Mouse (Mus musculus): ENCODE measurements around the gene Gnl2.

Gnl2 gene

DNA sequence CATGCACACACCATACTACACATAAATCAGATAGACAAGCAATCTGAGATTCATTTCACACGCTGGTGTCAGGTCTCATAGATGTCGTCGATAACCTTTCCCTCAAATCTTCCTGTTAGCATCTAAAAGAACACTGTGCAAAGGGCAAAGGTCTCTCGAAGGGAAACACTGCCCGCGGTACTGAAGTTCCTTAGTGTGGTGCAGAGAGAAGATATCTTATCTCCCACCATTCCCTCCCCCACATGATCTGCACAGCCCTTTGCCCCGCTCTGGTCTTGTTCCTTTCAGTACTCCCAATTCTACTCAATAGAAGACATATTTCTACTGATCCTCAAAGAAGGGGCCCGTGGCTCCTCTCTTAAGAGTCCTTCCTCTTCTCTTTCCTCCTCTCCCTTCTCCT lies 13.4 kb upstream of the Gnl2 start:
- DNase-seq (ENCODE audit: low read depth), result no peak

DNA sequence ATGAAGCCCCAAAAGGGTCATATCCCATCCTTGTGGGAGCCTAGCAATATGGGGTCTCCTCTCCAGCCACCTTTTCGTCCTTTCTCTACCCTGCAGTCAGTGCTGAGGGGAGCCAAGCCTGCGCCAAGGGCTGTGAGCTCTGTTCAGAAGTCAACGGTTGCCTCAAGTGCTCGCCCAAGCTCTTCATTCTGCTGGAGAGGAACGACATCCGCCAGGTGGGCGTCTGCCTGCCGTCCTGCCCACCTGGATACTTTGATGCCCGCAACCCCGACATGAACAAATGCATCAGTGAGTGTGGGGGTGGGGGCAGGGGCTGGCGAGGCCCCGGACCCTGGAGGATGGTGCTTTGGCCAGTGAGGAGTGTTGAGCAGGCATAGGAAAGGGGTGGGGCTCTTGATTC lies 11.5 kb upstream of the Gnl2 start:
- DNase-seq (ENCODE audit: low read depth), result no peak

DNA sequence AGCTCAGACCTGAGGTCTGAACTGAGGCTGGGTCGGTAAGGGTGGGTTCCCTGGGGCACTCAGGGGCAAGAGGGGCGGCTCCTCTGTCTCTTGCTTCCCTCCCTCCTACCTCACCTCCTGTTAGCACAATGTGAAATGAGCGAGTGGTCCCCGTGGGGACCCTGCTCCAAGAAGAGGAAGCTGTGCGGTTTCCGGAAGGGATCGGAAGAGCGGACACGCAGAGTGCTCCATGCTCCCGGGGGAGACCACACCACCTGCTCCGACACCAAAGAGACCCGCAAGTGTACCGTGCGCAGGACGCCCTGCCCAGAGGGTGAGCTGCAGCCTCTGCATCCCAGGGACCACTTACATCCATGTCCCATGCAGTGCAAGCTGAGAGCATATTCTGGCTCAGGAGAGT lies 8.9 kb upstream of the Gnl2 start:
- DNase-seq (ENCODE audit: low read depth), result no peak

DNA sequence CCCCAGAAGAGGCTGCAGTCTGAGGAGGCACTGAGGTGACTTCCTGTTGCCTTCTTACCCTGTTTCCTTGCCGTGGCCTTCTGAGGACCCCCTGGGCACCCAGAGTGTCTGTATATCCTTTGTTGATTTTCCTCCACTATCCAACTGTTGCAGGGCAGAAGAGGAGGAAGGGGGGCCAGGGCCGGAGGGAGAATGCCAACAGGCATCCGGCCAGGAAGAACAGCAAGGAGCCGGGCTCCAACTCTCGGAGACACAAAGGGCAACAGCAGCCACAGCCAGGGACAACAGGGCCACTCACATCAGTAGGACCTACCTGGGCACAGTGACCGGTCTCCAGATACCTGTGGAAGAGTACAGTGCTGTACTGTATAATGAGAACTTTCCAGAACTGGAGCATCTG lies 8.2 kb upstream of the Gnl2 start:
- DNase-seq (ENCODE audit: low read depth), result no peak

DNA sequence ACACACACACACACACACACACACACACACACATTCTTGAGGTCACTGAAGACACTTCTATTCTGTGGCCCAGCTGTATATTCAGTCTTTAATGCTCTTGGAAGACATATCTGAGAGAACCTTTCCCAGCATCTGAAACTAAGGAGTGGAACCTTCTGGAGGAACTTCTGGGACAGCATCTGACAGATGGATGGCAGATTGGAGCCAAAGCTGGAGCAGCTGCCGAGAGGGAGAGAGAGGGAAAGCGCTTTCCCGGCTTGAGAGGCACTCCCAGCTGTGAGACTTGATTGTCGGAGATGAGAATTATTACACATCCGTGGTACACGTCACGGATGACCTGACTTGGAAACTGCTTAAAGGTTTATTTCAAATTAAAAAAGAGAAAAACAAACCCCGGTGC lies 7.7 kb upstream of the Gnl2 start:
- DNase-seq (ENCODE audit: low read depth), result no peak

DNA sequence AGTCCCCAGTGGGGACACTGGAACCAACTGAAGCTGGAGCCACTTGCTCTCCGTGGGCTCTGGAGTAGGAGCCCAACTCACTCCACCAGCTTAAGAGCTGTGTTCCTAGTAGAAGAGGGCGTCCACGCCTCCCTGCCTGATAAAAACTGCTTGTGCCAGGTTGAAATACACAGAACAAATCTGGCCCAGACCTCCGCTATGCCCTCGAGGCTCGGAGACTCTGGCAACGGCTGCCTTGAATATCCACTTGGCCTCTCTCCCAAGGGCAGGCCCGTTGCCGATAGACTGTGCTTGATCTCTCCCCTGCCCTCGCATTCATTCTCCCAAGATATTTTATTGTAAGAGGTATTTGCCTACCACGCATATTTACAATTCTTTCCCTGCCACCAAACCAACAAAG lies 1.0 kb downstream of the Gnl2 start:
- no peak for DNase-seq (ENCODE audit: low read depth)

DNA sequence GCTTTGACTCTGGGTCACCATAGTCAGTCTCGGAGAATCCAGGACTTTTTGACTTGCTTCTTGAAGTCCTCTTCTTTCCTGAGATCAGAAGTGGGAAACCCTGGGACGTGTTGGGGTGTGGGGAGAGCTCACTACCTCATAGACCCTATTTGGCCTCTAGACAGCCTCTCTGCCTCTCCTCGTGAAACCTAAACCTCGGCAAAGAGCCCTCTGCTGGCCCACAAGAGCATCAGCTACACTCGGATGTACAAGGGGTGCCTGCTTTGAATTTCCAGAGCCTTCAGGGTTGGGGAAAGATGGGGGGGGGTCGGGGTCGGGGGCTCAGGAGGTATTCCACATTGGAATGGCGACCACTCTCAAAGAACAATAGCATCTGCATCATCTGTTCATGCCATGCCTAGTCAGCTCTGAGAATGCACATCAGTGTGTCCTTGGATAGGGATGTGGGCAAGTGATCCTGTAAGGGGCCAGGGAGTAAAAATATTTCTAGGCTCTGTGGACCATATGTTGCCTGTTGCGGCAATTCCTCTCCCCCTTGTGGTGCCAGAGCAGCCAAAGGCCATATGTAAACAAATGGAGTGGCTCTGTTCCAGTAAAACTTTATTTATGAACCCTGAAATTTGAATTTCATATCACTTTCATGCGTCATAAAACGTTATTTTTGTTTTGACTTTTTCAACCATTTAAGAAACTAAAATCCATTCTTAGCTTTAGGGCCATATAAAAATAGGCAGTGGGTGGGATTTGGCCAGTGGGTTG lies 4.6 kb downstream of the Gnl2 start:
- peak; percentile 47 for DNase-seq (ENCODE audit: low read depth)

DNA sequence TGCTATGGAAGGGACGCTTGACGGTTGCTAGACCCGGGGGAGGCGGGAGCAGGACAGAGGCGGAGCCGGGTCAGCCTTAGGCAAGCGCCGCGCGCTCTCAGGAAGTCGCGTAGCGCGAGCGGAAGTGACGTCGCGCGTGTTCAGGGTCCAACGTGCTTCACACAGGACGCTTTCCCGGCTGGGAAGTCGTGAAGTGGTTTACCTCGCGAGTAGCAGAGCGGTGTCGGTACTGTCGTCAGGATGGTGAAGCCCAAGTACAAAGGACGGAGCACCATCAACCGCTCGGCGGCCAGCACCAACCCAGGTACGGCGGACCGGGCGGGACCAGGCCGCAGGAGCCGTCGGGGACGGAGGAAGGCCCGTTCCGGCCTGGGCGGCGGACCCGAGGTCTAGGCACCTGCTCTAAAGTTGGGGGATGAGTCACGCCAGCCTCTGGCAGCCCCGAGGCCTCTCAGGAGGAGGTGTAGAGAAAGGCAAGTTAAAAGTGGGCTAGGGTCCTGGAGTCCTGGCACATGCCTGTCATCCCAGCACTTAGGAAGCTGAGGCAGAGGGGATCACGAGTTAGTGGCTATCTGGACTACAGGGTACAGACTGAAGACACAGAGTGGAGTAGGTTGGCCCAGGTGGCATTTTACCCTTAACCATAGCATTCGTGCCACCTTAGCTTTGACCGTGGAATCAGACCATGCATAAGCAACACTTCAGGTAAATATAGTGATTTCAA lies 13.7 kb downstream of the Gnl2 start:
- peak; percentile 94 for DNase-seq (ENCODE audit: low read depth)

DNA sequence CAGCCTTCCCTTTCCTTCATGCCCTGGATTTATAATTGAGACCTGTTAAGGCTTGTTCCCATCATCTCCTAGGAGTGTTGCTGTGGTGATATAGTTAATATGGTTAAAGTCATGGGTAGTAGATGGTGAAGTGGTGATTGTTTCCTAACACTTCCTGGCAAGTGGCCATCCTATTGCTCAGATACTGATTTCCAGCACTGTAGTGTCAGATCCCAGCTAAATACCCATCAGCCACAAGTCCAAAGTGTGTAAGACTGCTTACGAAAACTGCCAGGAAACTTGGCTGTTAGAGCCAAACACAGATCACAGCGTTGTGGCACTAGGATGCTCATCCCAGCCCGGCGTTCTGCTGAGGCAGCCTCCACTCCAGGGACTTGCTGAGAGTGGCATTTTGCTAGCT lies 18.0 kb downstream of the Gnl2 start:
- peak; percentile 66 for DNase-seq (ENCODE audit: low read depth)

DNA sequence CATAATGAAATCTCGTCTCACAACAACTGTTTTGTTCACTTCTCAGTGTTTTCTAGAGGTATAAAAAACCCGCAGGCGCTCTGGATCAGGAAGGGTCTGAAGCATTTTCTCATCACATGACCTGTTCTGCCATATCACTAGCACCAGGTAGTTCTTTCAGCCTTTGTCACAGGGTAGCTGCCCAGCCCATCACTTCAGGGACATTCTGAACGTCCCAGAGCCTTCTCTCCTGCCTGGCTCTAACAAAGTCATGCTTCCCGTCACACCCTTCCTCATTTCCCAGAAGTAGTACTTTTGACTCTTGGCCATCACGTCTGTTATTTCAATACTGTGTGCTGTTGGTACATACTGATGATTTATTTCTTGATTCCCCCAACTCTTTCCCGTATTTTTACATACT lies 28.1 kb downstream of the Gnl2 start:
- DNase-seq (ENCODE audit: low read depth), result no peak

DNA sequence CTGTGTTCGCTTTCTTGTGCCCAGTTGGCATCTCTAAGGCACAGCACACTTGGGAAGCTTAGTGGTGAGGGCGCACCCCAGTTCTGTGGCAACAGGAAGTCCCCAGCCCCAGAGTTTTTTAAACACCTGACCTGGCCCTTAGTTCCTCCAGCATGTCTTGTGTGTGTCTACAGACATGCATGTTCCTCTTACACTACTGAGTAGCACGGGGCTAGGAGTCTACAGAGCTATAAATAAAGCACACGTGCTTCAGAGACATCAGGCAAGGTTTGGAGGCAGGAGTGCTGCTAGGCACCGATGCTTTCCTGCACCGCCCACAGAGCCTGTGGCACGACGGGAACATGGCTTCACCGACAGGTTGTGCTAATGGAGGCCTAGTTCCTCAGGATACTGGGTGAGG lies 39.0 kb downstream of the Gnl2 start:
- DNase-seq (ENCODE audit: low read depth), result no peak

DNA sequence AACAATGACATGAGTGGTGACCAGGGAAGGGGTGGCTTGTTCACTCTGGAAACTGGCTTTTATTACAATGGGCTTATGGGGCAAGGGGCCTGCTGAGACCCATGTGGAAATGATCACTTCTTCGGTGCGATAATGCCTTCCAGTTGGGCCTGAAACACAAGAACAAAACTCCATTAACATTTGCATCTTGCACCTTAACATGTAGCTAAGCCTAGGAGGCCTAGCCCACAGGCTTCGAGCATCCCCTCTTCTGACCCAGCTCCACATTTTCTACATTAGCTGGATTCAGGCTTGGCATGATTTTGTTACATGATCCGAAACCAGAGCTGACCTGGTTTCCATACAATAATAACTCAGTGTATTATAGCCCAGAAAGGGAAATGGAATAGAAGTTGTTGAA lies 40.1 kb downstream of the Gnl2 start:
- DNase-seq (ENCODE audit: low read depth), result no peak

DNA sequence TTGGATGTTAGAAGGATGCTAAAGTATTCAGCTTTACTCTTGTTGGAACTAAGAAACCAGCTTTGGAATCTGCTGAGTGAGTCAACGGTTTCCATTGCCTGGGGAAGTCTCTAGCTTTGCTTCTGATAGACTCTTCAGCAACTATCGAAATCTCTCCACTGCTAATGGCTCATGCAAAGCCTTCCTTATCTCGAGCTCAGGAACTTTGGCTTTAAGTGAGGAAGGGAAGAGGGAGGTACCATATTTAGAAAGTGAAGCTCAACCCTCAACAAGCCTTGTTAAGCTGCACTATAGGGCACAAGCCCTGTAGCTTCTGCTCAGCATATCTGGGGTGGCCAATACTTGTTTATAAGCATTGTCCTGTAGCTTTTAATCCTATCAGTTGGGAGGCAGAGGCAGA lies 40.9 kb downstream of the Gnl2 start:
- no peak for DNase-seq (ENCODE audit: low read depth)

DNA sequence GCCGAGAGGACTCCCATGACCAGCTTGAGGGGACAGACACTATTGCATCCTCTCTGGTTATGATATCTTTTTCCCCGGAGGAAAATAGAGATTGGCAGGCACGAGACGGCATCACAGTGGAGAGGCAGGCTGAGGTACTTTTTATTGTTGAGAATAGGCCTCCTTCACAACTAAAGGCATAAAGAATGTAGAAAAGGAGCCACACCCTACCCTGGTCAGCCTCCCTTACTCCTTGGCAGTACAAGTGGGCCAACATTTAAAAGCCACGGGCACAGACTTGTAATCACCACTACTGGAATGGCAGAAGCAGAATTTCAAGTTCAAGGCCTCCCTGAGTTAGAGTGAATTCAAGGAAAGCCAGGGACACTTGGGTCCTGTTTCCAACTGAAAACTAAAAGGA lies 41.6 kb downstream of the Gnl2 start:
- DNase-seq (ENCODE audit: low read depth), result no peak

DNA sequence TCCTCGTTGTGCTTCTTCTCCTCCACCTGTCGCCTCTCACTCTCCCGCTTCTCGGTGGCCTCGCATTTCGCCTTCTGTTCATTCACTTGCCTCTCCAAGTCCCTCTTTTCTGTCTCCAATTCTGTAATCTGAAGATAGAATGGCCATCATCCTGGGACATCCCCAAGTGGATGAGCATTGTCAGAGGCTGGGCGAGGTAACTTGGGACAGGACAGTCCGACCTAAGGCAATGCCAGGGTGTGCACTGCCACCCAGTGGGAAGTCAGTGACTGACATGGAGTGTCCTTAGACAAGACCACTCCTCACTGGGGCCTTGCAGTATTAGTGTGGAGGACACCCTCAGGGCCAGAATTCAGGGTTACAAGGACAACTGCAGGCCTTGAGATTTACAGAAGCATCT lies 42.6 kb downstream of the Gnl2 start:
- peak; percentile 61 for DNase-seq (ENCODE audit: low read depth)

DNA sequence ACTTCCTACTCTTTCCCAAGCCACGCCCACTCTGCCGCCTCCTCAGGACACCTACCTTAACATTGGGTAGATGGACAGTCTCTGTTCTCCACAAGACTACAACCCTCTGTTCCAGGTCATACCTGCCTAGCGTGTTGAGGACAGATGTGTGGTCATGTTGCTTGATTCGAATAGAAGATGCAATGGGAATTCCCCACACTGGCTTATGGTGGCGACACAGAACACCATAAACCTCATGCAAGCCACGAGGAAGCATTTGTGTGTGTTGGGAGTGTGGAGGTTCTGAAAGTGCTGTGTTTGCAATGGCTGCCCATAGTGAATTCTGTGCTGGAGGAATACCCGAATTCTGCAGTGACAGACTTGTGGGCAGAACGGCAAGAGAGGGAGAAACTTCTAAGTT lies 47.4 kb downstream of the Gnl2 start:
- DNase-seq (ENCODE audit: low read depth), result peak; percentile 25

DNA sequence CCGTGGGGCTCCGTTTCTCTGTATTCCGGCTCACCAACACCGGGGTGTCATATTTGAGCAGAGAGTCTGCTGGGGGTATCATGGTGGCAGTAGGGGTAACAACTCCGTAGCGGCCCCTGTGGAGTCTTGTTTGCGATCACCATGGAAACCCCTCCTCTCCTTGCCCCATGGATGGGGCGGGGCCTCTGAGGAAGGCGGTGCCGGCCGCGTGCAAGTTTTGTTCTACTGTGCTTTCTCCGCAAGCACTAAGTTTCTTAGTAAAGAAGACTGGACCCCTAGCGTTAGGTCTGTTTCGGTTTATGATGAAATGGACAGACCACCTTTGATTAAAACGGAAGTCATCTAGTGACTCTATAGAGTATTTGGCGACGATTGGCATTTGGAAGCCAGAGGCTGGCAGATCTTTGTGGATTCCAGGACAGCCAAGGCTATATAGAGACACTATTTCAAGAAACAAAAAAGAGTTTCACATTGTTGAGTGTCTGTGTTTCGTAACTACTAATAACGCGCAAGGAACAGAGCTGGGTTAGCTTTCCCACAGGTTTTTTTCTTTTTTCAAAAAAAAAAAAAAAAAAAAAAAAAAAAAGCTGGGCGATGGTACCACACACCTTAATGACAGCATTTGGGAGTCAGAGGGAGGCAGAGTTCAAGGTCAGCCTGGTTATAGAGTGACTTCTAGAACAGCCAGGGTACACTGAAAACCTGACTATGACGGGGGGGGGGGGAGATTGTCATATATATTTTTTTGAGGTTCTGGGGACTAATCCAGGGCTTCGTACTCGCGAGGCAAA lies 49.3 kb downstream of the Gnl2 start, which contains the start of gene Dnali1:
TSS of gene Dnali1 (minus strand) at position 187 of the 791 bp plus-strand sequence.
- DNase-seq (ENCODE audit: low read depth), result peak; percentile 42

DNA sequence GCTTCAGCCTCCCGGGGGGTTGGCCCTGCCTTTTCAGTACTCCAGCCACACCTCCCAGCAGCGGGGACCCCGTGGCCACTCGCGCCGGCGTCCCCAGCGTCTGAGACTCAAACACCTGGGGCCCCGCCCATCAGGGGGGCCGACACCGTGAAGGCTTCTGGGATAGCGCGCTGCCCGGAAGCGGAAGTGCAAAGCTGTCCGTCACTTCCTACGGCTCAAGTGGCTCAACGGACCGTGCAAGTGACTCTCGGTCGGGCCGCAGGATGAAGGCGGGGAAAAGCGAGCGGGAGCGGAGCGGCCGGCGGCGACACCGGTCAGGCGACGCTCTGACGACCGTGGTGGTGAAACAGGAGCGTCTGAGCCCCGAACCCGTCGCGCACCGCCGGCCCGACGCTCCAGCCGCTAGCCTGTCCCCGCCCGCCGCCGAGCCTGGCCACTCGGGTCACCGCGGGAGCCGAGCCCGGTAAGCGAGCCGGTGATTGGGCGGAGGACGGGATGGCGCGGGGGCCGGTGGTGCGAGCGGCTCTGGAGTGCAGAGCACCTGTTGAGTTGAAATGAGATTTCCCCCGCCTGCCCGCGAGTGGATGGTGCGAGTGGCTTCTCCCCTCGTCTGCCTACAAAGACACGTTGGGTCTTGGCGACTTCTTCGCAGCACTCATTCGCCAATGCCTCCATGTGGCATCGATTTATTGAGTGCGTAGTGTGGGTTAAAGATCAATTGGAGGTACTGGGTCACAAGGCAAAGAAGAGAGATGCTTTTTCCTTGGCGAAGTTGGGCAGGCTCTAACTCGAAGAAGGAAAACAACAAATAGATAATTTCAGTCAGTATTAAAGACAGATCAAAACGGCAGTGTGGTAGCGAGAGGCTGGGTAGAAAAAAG lies 50.3 kb downstream of the Gnl2 start, which contains the start of gene Snip1:
TSS of gene Snip1 (plus strand) at position 183 of the 881 bp plus-strand sequence.
- peak; percentile 94 for DNase-seq (ENCODE audit: low read depth)

DNA sequence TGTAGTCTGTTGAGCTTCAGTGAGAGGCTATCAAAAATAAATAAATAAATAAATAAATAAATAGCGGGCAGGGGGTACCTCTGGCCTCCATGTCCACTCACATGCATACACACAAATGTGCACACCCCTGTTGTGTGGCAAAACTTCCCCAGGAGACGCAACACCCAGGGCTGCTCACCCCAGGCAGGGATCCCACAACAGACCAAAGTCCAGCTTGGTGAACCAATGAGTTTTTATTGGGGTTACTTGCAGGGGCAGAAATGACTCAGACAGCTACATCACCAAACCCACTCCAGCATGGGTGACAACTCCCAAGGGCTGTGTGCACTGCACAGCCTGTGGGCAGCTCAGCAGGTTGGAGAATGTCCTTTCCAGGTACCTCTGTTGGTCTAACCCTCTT lies 61.3 kb downstream of the Gnl2 start:
- DNase-seq (ENCODE audit: low read depth), result no peak

DNA sequence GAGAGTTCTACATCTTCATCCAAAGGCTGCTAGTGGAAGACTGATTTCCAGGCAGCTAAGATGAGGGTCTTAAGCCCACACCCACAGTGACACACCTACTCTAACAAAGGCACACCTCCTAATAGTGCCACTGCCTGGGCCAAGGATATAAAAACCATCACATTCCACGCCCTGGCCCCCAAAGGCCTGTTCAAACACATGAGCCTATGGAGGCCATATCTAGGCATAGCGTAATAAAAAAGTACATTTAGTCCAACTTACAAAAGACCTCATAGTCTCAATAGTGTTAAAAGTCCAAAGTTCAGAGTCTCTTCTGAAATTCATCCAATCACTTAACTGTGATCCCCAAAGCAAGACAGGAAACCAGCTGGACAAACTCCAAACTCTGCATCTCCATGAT lies 62.3 kb downstream of the Gnl2 start:
- DNase-seq (ENCODE audit: low read depth), result no peak

DNA sequence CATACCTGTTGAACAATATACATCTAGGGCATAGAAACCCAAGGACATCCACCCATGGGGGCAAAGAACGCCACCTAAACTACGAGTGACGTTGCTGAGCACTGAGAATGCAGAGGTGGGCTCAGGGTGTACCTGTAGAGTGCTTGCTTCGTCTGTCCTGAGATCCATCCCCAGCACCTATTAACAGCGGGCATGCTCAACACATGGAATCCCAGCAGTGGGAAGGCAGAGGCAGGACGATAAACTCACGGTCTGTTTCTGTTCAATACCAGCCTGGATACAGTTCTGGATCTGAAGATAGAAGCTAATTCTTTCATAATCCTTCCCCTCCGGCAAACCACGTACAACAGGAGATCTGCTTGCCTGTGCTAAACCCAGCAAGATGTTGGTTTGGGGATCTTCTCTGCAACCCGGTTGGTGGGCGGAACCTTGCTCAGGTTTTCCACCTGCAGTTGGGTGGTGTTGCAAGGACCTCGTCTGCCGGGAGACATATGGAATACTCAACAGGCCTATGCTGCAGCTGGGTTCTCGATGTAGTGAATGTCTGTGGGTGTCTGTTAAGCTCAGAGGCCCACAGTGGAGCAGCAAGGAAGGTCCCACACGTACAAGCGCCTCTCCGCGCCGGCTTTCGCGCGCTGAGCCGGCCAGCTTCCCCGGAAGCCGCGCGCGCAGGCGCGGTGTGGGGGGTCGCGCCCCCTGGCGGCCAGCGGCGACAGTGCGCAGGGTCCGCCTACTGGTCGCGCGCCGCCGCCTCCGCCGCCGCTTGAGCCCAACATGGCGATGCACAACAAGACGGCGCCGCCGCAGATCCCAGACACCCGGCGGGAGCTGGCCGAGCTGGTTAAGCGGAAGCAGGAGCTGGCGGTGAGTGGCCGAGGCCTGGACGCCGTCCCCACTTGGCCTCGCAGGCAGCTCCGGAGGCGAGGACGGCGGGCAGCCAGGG lies 68.3 kb downstream of the Gnl2 start, which contains the start of gene Meaf6:
TSS of gene Meaf6 (plus strand) at position 732 of the 943 bp plus-strand sequence.
- DNase-seq (ENCODE audit: low read depth), result peak; percentile 80

All from 416B (cell line).